Mouse (Mus musculus) heart, adult 2 months (tissue): ENCODE measurements around the gene Mphosph9. TPM values are rescaled to one million over a fixed set of nuclear protein-coding genes. Genes with fewer than 3 reads are reported as not detected.
A peak's percentile ranks its signal among the peaks of the same experiment; 100 is the strongest.

Experiments used
- DNase-seq, 2 experiments: peaks; one replicate each; pipeline ENCODE4 v3.0.0; 2021
- H3K27ac ChIP-seq: fragments of 200-600 bp; 2 replicates; pipeline ENCODE4 v1.8.1; 2022
- H3K27me3 ChIP-seq: fragments of 200-500 bp; 2 replicates; pipeline ENCODE4 v1.6.1; 2012; ENCODE audit warnings: mild to moderate bottlenecking, low read length, inconsistent platforms, mixed read lengths; ENCODE audit not compliant: control insufficient read depth, insufficient read depth
- H3K36me3 ChIP-seq: fragments of 200-500 bp; 2 replicates; pipeline ENCODE4 v1.6.1; 2012; ENCODE audit warnings: low read length, inconsistent platforms; ENCODE audit not compliant: control insufficient read depth, insufficient read depth
- H3K4me1 ChIP-seq: fragments of 200-500 bp; 2 replicates; pipeline ENCODE4 v1.6.1; 2011; ENCODE audit warnings: low read length; ENCODE audit not compliant: control insufficient read depth, insufficient read depth
- H3K4me3 ChIP-seq: fragments of 200-600 bp; 2 replicates; pipeline ENCODE4 v1.8.1; 2022
- H3K79me2 ChIP-seq: fragments of 200-500 bp; replicated peaks from 2 replicates; pipeline ENCODE4 v1.6.1; 2012; ENCODE audit warnings: mild to moderate bottlenecking, inconsistent platforms, low read length, moderate library complexity, mixed read lengths; ENCODE audit not compliant: control insufficient read depth, insufficient read depth
- H3K9ac ChIP-seq: fragments of 200-500 bp; 2 replicates; pipeline ENCODE4 v1.6.1; 2012; ENCODE audit warnings: low read depth, mild to moderate bottlenecking, control low read depth, inconsistent platforms, low read length, mixed read lengths
- CTCF ChIP-seq: fragments of 200-600 bp; IDR thresholded peaks from 2 replicates; pipeline ENCODE4 v1.8.1; 2022; ENCODE audit warnings: antibody characterized with exemption, mild to moderate bottlenecking, moderate library complexity
- EP300 ChIP-seq: fragments of 200-500 bp; IDR thresholded peaks from 2 replicates; pipeline ENCODE4 v1.6.1; 2011; ENCODE audit warnings: low read depth, low read length, control low read depth; ENCODE audit not compliant: insufficient read depth
- POLR2A ChIP-seq: fragments of 200-500 bp; IDR thresholded peaks from 2 replicates; pipeline ENCODE4 v1.6.1; 2011; ENCODE audit warnings: mild to moderate bottlenecking, low read depth, low read length, control low read depth; ENCODE audit not compliant: insufficient read depth
- WGBS: fragments of 180-500 bp; shearing (Covaris S2); methylation state at CpG from one replicate; pipeline ENCODE4 v1.1.7; 2018; 5-methylcytosine and 5-hydroxymethylcytosine counted together
- intact Hi-C: fragments of 180-260 bp; cut with DNase I; formaldehyde crosslinking; loops from one replicate; pipeline ENCODE4 v1.15.1; 2025
- polyA plus RNA-seq: library from polyadenylated mRNA; depleted of rRNA; stranded (reverse); fragments of >200 nt; gene quantifications from 2 replicates; pipeline ENCODE4 v1.2.3, GENCODE M21; 2012
- total RNA-seq, 2 experiments: library from RNA; stranded (reverse); gene quantifications; 2 replicates each; pipeline ENCODE4 v1.2.3; 2021

Mphosph9 gene
- total and polyA plus RNA-seq, 3 experiments: 2.8 to 5.4 (median 4.4) TPM

DNA sequence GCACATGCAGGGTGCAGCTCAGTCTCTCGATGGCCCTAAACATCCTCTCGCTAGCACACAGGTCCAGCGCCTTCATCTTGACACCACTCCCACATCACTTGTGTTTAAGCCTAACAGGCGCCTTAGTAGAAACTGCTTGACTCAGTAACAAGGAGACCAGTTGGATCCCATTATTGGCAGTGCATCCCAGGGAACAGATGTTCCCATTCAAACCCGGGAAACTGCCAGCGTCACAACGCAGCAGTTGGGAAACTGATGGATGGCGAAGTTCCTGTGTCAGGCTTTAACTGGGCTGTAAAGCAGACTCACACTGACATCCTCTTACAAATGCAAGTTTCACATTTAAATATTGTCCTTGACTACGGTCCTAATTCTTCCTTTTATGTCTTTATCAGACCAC lies 10.1 kb upstream of the Mphosph9 start:
- Histone ChIP-seq H3K9ac (no peak overlapping the region), H3K36me3 (peaks cover 3% of the 10 kb centered on the region), H3K4me1 (peaks cover 8% of the 10 kb centered on the region), H3K4me3 (no peak overlapping the region), H3K27ac (no peak overlapping the region), H3K79me2 (no peaks in the 10 kb centered on the region), H3K27me3 (no peaks in the 10 kb centered on the region)
- peak; percentile 30 to 44 for DNase-seq
- TF ChIP-seq EP300: no peak
- TF ChIP-seq CTCF: no peak
- TF ChIP-seq POLR2A: no peak
- WGBS: 66% methylated on average over 9 of the region's 9 CpGs
- intact Hi-C loops: no loop called here

- H3K4me3 ChIP-seq: no peak overlapping the region
- no peak overlapping the region for H3K9ac ChIP-seq
- peaks cover 8% of the 10 kb centered on the region for H3K4me1 ChIP-seq
- H3K27me3 ChIP-seq: no peaks in the 10 kb centered on the region
- no peak for TF ChIP-seq EP300
- no peak for TF ChIP-seq CTCF
- TF ChIP-seq POLR2A: no peak
- intact Hi-C loops: no loop called here
- 73% methylated on average over 9 of the region's 9 CpGs for WGBS
- DNase-seq: no peak
- H3K27ac ChIP-seq: no peak overlapping the region
- H3K79me2 ChIP-seq: no peaks in the 10 kb centered on the region
- H3K36me3 ChIP-seq: peaks cover 3% of the 10 kb centered on the region
Measured at GRCm38 (mm10) chr5:124337103-124337502, 9.3 kb upstream of the Mphosph9 start.

DNA sequence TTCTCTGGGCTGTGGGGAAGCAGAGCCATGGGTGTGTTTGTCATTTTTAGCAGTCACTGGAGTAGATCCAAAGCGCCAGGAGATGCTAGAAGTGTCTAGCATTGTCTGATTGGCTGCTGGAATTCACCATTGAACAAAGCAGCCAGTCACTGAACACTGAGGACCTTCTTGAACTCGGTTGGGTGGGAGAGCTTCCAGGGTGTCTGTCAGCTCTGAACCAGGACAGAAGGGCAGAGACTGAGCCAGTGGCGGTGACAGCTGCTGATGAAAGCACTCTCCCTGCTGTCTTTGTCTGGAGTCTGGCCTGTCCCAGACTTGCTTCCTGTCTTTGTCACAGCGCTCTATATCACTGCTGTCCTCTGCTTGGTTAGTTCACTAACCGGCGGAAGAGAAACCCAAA lies 6.6 kb upstream of the Mphosph9 start:
- Histone ChIP-seq H3K9ac (peak overlapping the region; percentile 2; the same call in 1 of the 2 replicates), H3K27ac (peak overlapping the region; percentile 58), H3K36me3 (peaks cover 3% of the 10 kb centered on the region), H3K27me3 (no peaks in the 10 kb centered on the region), H3K4me3 (no peak overlapping the region), H3K79me2 (no peaks in the 10 kb centered on the region), H3K4me1 (peaks cover 8% of the 10 kb centered on the region)
- no peak for TF ChIP-seq EP300
- TF ChIP-seq POLR2A: peak; percentile 59
- intact Hi-C loops: no loop called here
- peak; percentile 57 to 73 for DNase-seq
- WGBS: 7% methylated on average over 6 of the region's 6 CpGs

GRCm38 (mm10) chr5:124330086-124330485 lies 2.3 kb upstream of the Mphosph9 start:
- H3K36me3 ChIP-seq: peaks cover 3% of the 10 kb centered on the region
- intact Hi-C loops: no loop called here
- H3K9ac ChIP-seq: no peak overlapping the region
- H3K27ac ChIP-seq: no peak overlapping the region
- TF ChIP-seq POLR2A (no peak), EP300 (no peak), CTCF (no peak)
- no peak for DNase-seq
- peaks cover 9% of the 10 kb centered on the region for H3K4me1 ChIP-seq
- 90% methylated on average over 6 of the region's 6 CpGs for WGBS
- no peaks in the 10 kb centered on the region for H3K79me2 ChIP-seq
- H3K4me3 ChIP-seq: no peak overlapping the region
- no peaks in the 10 kb centered on the region for H3K27me3 ChIP-seq

DNA sequence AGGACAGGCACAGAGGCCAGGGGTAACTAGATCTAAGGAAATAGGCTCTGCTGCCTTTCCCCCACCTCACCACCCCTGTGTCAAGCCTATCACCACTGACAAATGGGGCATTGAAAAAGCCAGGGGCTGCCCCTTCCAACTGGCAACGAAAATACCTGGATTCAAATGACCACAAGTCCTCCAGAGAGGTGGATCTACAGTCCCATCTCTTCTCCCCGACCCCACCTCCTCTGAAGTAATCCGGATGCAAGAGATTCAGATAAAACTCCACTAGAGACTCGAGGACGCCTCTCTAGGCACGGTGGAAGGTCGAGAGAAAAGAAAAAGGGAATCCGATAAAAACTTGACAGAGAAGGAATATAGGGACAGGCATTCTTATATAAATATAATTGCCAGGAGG lies 943 bp downstream of the Mphosph9 start:
- H3K4me1 ChIP-seq: peaks cover 1% of the 10 kb centered on the region
- H3K27me3 ChIP-seq: no peaks in the 10 kb centered on the region
- intact Hi-C loops: loop anchor here (1.0 to 2.0 kb wide), 2 partner anchors 26 to 578 kb away; partner anchors contain the start of genes Kntc1 and Rsrc2
- peak overlapping the region; percentile 29; the same call in 1 of the 2 replicates for H3K9ac ChIP-seq
- TF ChIP-seq EP300 (no peak), CTCF (no peak)
- 2% methylated on average over 8 of the region's 8 CpGs for WGBS
- H3K27ac ChIP-seq: peak overlapping the region; percentile 94
- DNase-seq: no peak
- peak overlapping the region; percentile 82 for H3K4me3 ChIP-seq
- no peaks in the 10 kb centered on the region for H3K79me2 ChIP-seq
- no peaks in the 10 kb centered on the region for H3K36me3 ChIP-seq

GRCm38 (mm10) chr5:124317648-124318047 lies 10.1 kb downstream of the Mphosph9 start:
- peaks cover 1% of the 10 kb centered on the region; the same call in 1 of the 2 replicates for H3K4me1 ChIP-seq
- no peak overlapping the region for H3K4me3 ChIP-seq
- no peak overlapping the region for H3K27ac ChIP-seq
- TF ChIP-seq EP300: no peak
- no peak for TF ChIP-seq CTCF
- no peak for TF ChIP-seq POLR2A
- intact Hi-C loops: no loop called here
- 69% methylated on average over 7 of the region's 7 CpGs for WGBS
- DNase-seq: no peak
- no peaks in the 10 kb centered on the region for H3K36me3 ChIP-seq
- H3K9ac ChIP-seq: no peak overlapping the region
- no peaks in the 10 kb centered on the region for H3K79me2 ChIP-seq
- H3K27me3 ChIP-seq: no peaks in the 10 kb centered on the region
